Comparison of ENCODE assay signal across 10 mouse cellular contexts in the genomic region with DNA sequence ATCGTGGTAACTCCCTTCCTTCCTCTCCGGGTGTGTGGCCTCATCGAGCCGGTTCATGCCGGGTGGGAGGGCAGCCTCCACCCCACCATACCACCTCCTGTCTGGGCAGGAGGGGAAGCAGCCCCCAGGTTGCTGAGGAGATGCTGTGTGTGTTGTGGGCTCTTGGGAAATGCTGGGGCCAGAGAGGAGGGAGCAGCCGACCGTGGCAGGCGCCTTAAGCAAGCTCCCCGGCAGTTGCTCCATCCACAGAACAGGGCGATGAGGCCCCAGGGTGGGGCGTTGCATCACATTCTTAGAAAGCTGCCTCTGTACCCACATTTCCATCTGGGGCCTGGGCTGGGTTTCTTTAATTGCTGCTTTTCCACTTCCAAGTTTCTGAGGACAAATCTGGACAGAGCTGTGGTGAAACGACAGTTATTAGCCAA. TPM values are rescaled to one million over a fixed set of nuclear protein-coding genes. Genes with fewer than 3 reads are reported as not detected.
A peak's percentile ranks its signal among the peaks of the same experiment; 100 is the strongest.
DNase-seq lines count a peak whose midpoint lies in the region; ATAC-seq lines count a peak whose summit lies in the region.
"Had no signal": no experiment of that assay in that cellular context is flagged by ENCODE, and none has a peak within 500 bp of the region (broad histone marks: within the 10 kb centered on the region; RNA-seq: fewer than 3 reads in every experiment).

No protein-coding gene starts in this region.

- no peaks in the 10 kb centered on the region for H3K36me3 ChIP-seq in heart, embryonic 12.5 days
- H3K36me3 ChIP-seq in midbrain, embryonic 15.5 days (replicated peaks), result no peaks in the 10 kb centered on the region
- H3K36me3 ChIP-seq: forebrain, embryonic 10.5 days had no signal

- H3K4me1 ChIP-seq in heart, embryonic 12.5 days (replicated peaks), result peaks cover 11% of the 10 kb centered on the region; the same call in 1 of the 2 replicates
- no peaks in the 10 kb centered on the region for H3K4me1 ChIP-seq in midbrain, embryonic 15.5 days

- no peak overlapping the region for H3K4me2 ChIP-seq in heart, embryonic 12.5 days
- H3K4me2 ChIP-seq in midbrain, embryonic 15.5 days, result no peak overlapping the region

- DNase-seq in heart, postnatal 25 days (ENCODE audit: low spot score), result peak; percentile 23
- peak; percentile 81 for DNase-seq in NIH3T3 (ENCODE audit: low read depth)
- peak; percentile 50 for DNase-seq in liver
- DNase-seq in urinary bladder, postnatal 4 days (ENCODE audit: low spot score in 2 of 2), result no peak
- no peak for DNase-seq in retina, embryonic 14.5 days (ENCODE audit: low spot score)
- DNase-seq: heart, postnatal 10 days had no signal

- WGBS in heart, embryonic 12.5 days, result 80% methylated on average over 12 of the region's 12 CpGs
- 54% methylated on average over 12 of the region's 12 CpGs for whole genome bisulfite sequencing in midbrain, embryonic 15.5 days

- intact Hi-C loops in heart, postnatal 25 days (cut with DNase I), result no loop called here

- ATAC-seq in heart, embryonic 12.5 days (ENCODE audit: insufficient number of reproducible peaks, low FRiP score), result no peak
- ATAC-seq in monocyte, adult 5-6 weeks (replicated peaks; ENCODE audit: insufficient number of reproducible peaks, low FRiP score, low TSS enrichment, poor library complexity, severe bottlenecking), result peak; percentile 76
- ATAC-seq in midbrain, embryonic 15.5 days (replicated peaks), result no peak

- peaks cover 32% of the 10 kb centered on the region for H3K27me3 ChIP-seq in heart, embryonic 12.5 days (replicated peaks)
- H3K27me3 ChIP-seq in midbrain, embryonic 15.5 days (replicated peaks), result no peaks in the 10 kb centered on the region

- H3K9ac ChIP-seq in heart, embryonic 12.5 days, result no peak overlapping the region
- H3K9ac ChIP-seq in midbrain, embryonic 15.5 days, result no peak overlapping the region

- H3K4me3 ChIP-seq in heart, embryonic 12.5 days, result no peak overlapping the region
- no peak overlapping the region for H3K4me3 ChIP-seq in midbrain, embryonic 15.5 days
- H3K4me3 ChIP-seq: forebrain, embryonic 10.5 days had no signal

- no peaks in the 10 kb centered on the region; the same call in 1 of the 2 replicates for H3K9me3 ChIP-seq in heart, embryonic 12.5 days (replicated peaks)
- H3K9me3 ChIP-seq in midbrain, embryonic 15.5 days, result no peaks in the 10 kb centered on the region
- H3K9me3 ChIP-seq: forebrain, embryonic 10.5 days had no signal

- no peak overlapping the region for H3K27ac ChIP-seq in heart, embryonic 12.5 days (ENCODE audit: poor library complexity, severe bottlenecking)
- no peak overlapping the region for H3K27ac ChIP-seq in midbrain, embryonic 15.5 days
- H3K27ac ChIP-seq: forebrain, embryonic 10.5 days had no signal

RNA-seq across cellular contexts. Expression of a gene that starts 25.2 kb away (rescaled TPM):
- total RNA-seq in heart, postnatal 25 days (2021), result 1 to 10 TPM; 6.2 to 8.3 TPM
- polyA plus RNA-seq in heart, embryonic 12.5 days (2016; fragmentation: Nextera tagmentation; extraction: Ambion mirVana), result 20.0 and 20.4 TPM in 2 replicates
- total RNA-seq in monocyte, adult 5-6 weeks (2017), result 1.3 to 7.5 TPM (median 2.8 TPM) in 3 replicates
- polyA plus RNA-seq in midbrain, embryonic 15.5 days (2015; fragmentation: Nextera tagmentation; extraction: Ambion mirVana), result 34.6 and 35.5 TPM in 2 replicates

Comparison
In these comparisons a context has a peak if more than half of its experiments do, and no peak if none do; other contexts are left out.
1. DNase-seq: peak in heart, postnatal 25 days (single experiment), NIH3T3 (single experiment) and liver (single experiment); none in urinary bladder, postnatal 4 days (0 of 2) and retina, embryonic 14.5 days (single experiment).